Mouse (Mus musculus) spleen, adult 2 months (tissue): ENCODE measurements around the gene Idi2.

Experiments
- CTCF ChIP-seq: fragments of 200-500 bp; IDR thresholded peaks from 2 replicates; pipeline ENCODE4 v1.5.1; 2011; ENCODE audit warnings: mild to moderate bottlenecking, inconsistent platforms; ENCODE audit not compliant: insufficient read depth, insufficient read length, insufficient replicate concordance; ENCODE audit errors: extremely low read depth
- POLR2A ChIP-seq: fragments of 200-500 bp; IDR thresholded peaks from 2 replicates; pipeline ENCODE4 v1.6.1; 2011; ENCODE audit warnings: low read depth, low read length, inconsistent platforms

DNA sequence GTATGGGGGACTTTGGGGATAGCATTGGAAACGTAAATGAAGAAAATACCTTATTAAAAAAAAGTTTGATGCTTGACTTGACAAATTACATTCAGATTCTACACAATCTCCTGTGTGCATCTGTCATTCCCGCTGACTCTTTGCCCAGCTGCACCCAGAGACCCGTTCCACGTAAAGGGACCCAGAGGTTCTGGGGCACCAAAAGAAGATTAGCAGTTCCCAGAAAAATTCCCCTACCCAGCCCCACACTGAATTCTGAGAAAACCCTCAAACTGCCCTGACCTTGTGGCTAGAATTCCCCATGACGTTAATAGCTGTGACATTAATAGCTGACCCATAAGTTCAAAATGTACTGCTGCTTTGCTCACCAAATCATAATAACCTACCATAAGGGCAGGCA is 12.6 kb downstream of the Idi2 start:
- TF ChIP-seq CTCF (no peak), POLR2A (no peak)
